Comparison of ENCODE assay signal across 15 mouse cellular contexts in genomic region chr7:145226641-145227040, GRCm38 (mm10). TPM values are rescaled to one million over a fixed set of nuclear protein-coding genes. Genes with fewer than 3 reads are reported as not detected.
"Had no signal": no experiment of that assay in that cellular context is flagged by ENCODE, and none has a peak within 500 bp of the region (broad histone marks: within the 10 kb centered on the region; RNA-seq: fewer than 3 reads in every experiment).

No protein-coding gene starts in this region.

- ATAC-seq: intestine, embryonic 16.5 days; liver, postnatal 0 days; midbrain, embryonic 16.5 days had no signal

- H3K27ac ChIP-seq: kidney, postnatal 0 days; limb, embryonic 12.5 days; liver, embryonic 13.5 days; lung, embryonic 15.5 days; macrophage; midbrain, embryonic 12.5 days; neural tube, embryonic 13.5 days had no signal

- H3K36me3 ChIP-seq: limb, embryonic 12.5 days; liver, embryonic 13.5 days; lung, embryonic 15.5 days; midbrain, embryonic 12.5 days; neural tube, embryonic 13.5 days had no signal

- H3K27me3 ChIP-seq: limb, embryonic 12.5 days; liver, embryonic 13.5 days; lung, embryonic 15.5 days; midbrain, embryonic 12.5 days; neural tube, embryonic 13.5 days had no signal

- H3K9ac ChIP-seq: limb, embryonic 12.5 days; liver, embryonic 13.5 days; liver, postnatal 0 days; lung, embryonic 15.5 days; midbrain, embryonic 12.5 days; neural tube, embryonic 13.5 days had no signal

- H3K9me3 ChIP-seq: limb, embryonic 12.5 days; liver, embryonic 13.5 days; lung, embryonic 15.5 days; midbrain, embryonic 12.5 days; neural tube, embryonic 13.5 days had no signal

- H3K4me3 ChIP-seq: limb, embryonic 12.5 days; liver, embryonic 13.5 days; lung, embryonic 15.5 days; midbrain, embryonic 12.5 days; neural tube, embryonic 13.5 days had no signal

- DNase-seq: liver; liver, embryonic 13.5 days; liver, postnatal 0 days; lung, postnatal 14 days; retina, postnatal 1 day; right cerebral cortex, postnatal 4 days had no signal

- H3K4me2 ChIP-seq: limb, embryonic 12.5 days; liver, embryonic 13.5 days; lung, embryonic 15.5 days; midbrain, embryonic 12.5 days; neural tube, embryonic 13.5 days had no signal

RNA-seq across cellular contexts. Expression of gene 1810010D01Rik, which starts 18.7 kb away (rescaled TPM):
- total RNA-seq: megakaryocyte-erythroid progenitor cell, adult 5-6 weeks had no signal
- polyA plus RNA-seq: kidney, postnatal 0 days; liver, postnatal 0 days; macrophage; neural tube, embryonic 13.5 days had no signal
